Mouse (Mus musculus) ZHBTc4 (cell line): Measurements from ENCODE around the gene Ddx6.
"Not testable (repeated sequence)": the region's sequence is repeated elsewhere in the genome, so short reads cannot be mapped to it uniquely, and the experiment has no call there.

ENCODE experiments used
- DNase-seq: peaks from one replicate; pipeline ENCODE4 v3.0.0-alpha.2; 2011; ENCODE audit warnings: low read depth, low spot score

Ddx6 gene

DNA sequence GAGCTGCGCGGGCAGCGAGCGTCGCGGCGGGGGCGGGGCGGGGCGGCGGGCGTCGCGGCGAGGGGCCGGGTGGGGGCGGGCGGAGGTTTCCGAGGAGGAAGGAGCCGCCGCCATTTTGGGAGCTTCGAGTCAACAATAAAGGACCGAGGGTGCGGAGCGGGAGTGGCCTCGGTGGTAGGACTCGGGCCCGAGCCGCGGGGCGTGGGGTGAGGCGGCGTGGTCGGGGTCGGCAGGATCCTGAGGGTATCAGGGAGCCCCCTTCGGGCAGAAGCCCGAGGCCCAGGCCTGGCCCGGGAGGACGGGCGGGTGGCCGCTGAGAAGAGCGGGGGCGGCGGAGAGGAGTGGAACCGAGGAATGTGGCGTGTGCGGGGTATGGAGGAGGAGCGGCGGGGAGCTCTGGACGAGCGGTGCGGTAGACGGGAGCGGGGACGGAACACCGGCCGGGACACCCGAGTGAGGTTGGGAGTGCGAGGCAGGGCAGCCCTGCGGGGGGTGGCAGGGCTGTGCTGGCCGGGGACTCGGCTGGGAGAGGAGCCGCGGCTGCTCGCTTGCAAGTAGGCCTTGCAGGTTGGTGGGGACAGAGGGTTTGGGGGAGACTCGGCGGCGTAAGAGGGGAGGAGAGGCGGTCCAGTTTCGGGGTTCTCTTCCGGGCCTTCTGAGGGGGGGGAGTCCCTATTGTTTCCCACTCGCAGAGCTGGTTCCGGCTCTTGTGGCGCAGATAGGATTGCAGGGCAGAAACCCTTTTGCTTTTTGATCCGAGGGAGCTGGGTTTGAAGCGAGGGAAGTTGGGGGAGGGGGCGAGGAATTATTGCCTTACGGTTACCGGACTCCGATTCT, at the start of gene Ddx6:
Ddx6 (plus strand) TSS at position 114 of the 837 bp plus-strand sequence.
- DNase-seq = peak; percentile 78

DNA sequence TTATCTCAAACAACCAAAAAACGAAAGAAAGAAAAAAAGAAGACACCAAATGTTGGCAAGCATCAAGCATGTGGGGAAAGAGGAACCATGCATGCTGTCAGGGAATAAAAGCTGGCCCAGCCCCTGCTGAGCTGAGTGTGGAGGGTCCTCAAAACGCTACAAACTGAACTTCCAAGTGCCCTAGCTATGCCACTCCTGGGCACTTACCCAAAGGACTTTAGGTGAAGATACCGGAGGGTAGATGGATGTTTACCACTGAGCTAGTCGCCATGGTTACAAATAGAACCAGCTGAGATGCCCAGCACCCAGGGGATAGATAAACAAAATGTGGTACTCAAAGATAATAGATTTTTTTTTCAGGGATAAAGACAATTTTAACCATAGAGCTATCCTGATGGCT, 43.1 kb upstream of the Ddx6 start, which contains the start of gene Cxcr5:
Cxcr5 (minus strand) TSS at position 281 of the 400 bp plus-strand sequence.
- DNase-seq = no peak

DNA sequence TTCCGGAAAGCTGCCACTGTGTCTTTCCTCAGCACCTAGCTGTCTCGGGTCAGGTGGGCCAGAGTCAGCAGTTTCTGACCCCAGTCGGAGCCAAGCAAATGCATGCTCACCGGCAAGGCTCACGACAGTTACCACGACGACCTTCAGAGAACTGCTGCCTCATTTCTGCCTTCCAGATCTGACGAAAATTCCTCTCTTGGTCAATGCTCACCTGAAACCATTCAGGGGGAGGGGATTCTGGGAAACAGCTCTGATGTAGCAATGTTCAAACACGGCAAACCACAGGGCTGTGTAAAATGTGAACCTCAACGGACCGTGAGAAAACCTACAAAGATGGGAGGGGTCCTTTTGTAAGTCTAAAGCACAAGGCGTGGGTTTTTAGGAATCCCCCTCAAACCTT, 41.8 kb upstream of the Ddx6 start:
- peak; percentile 56 for DNase-seq

DNA sequence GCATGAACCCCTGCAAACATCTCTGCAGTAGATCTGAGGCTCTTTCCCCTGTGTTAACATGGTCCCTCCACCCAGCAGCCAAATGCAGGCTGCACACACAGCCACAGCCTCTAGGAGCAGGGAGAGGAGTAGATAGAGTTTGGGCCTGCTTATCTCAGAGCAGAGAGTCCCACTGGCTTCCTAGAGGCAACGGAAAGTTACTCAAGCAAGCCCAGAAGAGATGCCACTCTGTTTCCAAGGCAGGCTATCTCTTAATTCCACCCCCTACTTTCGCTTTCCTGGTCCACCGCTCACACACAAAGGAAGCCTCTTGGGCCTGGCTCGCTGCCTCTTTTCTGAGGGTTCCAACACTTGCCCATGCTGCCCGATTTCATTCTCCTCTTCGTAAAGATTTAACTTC, 39.3 kb upstream of the Ddx6 start:
- no peak for DNase-seq

DNA sequence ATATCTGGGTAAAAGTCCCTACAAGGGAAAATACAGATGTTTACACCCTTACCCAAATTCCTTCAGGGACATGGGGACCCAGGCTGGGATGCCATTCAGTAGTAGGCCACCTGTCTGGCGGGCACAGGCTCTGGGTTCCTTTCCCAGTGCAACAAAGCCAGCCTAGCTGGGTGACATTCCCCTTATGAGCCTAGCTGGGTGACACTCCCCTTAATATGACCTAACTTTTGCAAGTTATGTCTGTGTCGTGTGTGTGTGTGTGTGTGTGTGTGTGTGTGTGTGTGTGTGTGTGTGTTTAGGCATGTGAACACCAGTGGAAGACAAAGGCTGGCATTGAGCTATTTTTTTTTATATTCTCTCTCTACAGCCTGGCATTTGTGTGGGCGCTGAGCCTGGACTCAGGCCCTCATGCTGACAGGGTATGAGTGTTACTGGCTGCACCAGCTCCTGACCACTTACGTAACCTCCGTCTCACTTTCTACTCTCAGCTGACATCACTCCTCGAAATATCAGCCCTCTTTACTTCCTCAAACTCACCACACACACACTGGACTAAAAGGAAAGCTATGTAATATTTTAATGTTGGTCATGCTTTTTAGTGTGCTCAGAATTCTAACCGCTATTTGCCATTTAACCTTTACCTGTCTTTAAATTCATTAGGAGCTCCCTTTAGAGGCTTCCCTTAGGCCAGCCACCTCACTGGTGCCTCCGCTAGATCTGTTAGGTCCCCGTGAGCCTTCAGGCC, 37.2 kb upstream of the Ddx6 start:
- DNase-seq = no peak

DNA sequence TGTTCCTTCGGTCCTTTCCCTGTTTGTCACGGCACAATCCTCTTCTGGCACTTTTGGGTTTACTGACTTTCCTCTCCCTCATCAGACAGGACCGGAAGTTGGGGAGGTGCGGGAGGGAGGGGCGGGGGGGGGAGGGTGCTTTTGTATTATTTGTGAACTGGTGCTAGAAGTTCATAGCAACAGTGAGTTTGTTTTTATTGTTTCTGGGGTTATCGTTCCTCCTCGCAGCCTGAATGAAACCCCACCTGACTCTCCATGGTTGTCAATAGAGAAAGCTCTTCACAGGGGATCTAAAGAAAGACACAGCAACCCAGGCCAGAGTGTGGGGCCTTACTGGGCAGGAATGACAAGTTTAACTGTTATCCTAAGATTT, 36.6 kb upstream of the Ddx6 start:
- no peak for DNase-seq

DNA sequence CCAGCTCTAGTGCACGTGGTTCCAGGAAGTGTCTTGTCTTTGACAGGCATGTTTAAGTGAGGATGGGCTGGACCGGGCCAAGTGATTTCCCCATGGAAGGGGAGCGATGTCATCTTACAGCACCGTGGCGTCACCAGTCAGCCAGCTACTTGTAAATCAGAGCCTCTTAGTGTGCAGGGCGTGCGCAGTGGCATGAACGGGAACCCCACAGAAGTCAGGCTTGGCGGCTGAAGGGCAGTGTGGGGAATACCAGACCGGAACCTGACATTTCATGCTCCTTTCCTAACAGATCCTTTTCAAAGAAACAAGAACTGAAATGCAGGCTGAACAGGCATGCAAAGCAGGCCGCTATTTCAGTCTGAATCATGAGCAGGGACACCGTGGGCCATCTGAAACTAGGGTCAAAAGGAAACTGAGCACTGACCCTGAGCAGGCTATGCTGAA, 33.7 kb upstream of the Ddx6 start:
- DNase-seq = no peak

DNA sequence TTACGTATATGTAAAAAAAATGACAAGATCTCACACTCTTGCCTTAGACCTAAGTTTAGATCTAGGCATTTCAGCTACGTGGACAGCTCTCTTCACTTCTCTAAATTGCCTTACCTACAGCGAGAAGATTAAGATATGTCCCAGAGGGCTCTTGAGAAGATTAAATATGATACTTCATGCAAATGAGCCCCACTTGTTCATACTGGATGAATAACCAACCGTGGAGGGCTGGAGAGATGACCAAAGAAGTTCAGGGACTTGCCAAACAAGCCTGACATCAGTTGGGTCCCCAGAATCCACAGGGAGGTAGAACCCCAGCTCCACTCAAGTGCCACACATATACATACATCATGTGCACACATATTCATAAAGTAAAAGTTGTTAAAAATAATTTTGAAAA, 31.4 kb upstream of the Ddx6 start:
- DNase-seq = no peak

DNA sequence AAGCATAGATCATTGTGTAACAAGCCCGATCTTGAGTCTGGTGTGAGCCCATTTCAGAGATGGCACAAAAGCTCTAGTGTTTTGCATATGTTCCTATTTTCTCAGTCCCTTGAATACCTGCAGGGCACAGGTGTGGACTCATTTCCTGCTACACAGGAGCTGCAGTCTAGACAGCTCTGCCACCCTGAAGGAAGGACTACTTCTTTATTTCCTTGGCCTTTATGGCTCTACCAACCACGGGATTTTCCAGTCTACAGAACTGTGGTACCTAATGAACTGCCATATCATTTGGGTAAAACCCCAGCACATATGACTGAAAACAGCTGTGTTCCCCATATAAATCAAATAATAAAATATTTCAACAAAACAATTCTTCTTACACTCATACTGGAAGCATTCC, 29.6 kb upstream of the Ddx6 start:
- DNase-seq = no peak

DNA sequence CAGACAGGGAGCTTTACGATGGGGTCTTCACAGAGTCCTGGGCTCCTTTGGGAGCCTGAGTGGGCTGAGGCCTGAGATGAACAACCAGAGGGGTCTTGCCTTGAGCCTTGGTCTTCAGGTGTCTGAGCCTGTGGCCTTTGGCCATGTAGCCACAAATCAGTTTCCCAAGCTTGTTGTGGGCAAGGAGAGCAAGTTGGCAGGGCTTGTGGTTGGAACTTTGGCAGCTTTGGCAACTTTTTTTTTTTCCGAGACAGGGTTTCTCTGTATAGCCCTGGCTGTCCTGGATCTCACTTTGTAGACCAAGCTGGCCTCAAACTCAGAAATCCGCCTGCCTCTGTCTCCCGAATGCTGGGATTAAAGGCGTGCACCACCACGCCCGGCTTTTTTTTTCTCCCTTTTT, 28.6 kb upstream of the Ddx6 start:
- not testable (repeated sequence) for DNase-seq

DNA sequence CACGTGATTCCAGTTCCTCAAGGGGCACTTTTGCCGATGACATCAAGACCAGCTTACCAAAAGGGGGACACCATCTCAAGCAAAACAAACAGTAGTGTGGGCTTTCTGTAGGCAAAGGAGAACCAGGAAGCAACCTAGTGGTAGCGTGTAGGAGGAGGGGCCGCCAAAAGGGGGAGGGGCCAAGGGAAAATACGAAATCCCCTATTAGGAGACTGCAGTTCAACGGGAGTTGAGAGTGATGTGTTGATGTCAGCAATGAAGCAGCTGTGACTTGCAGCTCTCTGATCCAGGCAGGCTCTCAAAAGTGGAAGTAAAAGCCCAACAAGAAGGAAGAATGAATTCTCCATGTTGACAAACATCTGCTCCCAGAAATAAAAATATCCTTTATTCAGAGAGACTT, 25.3 kb upstream of the Ddx6 start:
- peak; percentile 56 for DNase-seq

DNA sequence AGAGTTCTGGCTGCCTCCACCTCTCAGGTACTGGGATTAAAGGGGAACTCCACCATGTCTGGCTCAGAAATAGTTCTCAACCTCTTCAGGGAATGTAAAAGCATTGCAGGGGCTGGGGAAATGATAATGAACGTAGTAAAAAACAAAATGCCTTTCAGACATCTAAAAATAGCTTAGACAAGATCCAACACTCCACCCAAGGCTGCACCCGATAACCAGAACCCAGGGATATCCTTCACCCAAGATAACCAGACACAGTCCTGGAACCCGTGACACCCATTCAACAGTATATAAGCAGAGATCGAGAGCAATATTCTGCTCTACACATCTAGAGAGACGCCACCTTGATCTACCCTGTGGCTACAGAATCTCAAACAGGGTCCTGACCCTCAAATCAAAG, 24.6 kb upstream of the Ddx6 start:
- DNase-seq = no peak

DNA sequence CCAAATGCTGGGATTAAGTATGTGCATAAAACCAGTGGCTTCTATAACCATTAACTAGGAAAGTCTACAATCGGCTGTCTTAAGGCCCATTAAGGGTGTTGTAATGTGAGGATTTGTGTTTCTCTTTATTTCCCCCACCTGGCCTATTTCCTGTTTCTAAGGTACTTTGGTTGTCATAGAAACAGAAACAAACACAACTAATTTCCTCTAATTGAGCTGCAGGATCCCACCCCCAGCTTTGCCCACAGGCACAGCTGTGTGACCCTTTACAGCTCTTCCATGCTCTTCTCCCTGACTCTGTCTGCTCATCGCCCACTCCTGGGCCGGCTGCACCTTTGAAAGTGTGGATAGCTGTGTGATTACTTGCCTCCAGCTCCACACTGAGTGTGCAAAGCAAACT, 23.3 kb upstream of the Ddx6 start:
- DNase-seq = no peak

DNA sequence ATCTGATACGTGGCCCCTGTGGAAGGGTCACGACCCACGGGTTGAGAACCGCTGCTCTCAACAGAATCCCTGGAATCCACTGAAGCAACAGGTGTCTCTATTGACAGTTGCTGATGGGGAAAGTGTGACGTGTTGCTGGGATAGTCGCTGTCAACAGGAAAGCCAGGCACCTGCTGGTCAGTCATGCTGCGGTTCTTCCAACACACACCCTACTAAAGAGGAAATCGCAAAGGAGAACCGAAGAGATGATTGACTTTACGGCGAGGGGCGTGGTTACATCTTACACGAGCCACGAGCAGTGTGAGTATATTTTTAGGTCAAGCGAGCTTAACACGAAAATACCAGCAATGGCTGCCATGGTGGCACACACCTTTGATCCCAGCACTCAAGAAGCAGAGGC, 22.3 kb upstream of the Ddx6 start:
- DNase-seq = no peak

DNA sequence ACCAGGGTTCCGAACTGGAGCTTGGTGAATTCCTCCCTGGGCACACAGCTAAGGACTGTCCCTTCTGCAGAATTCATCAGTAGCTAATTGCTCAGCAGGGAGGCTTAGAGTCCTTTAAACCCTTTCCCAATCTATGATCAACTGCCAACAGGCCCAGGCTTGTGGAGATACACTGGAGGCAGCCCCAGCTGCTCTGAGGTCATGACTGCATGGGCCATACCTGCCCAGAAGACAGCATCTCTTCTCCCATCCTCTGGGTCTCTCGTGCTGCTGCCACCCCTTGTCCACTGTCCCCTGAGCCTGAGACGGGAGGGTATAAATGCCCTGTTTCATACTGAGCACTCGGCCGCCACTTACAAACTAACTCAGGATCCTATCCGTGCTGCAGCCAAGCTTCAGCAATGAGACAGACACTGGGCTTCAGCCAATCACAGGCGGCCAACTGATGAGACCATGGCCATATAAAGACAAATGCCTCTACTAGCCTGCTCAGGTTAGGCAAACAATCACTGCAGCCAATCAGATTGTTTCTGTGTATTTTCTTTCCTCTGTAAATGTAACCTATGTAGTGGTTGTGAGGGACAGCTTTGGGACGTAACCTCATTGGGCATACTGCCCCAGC, 17.9 kb upstream of the Ddx6 start:
- DNase-seq = peak; percentile 52

DNA sequence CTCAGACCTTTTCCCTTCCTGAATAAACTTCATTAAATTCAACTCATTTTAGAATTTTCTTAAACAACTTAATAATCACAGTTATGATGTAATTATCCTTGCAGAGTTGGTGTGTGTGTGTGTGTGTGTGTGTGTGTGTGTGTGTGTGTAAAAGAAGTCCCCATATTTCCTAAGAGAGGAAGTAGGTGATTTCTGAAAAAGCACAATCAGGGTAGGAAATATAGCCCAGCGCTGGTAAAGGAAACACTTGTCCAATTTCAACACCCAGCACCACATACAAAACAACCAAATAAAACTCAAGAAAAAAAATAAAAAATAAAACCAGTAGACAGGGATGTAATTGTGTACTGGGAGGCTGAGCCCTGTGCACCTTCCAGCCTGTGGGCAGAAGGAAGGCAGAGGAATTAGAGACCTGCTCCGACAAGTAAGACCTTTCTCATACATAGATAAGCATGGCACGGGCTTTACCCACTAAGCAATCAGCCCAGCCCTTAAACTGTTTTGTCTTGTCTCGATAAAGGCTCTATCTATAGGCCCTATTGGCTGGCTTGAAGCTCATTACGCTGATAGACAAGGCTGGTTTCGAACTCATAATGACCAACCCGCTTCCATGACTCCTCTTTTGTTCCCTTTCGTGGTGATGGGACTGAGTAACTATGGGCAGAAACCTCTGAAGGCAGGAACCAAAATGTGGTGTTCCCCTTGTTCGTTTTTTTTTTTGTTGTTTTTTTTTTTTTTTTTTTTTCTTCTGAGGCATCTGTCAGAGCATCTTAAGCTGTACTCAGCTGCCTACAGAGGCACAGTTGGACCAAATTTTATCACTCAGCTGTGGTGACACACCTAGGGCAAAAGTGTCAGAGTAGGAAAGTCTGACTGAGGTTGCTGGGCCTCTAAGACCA, 17.2 kb upstream of the Ddx6 start:
- no peak for DNase-seq

DNA sequence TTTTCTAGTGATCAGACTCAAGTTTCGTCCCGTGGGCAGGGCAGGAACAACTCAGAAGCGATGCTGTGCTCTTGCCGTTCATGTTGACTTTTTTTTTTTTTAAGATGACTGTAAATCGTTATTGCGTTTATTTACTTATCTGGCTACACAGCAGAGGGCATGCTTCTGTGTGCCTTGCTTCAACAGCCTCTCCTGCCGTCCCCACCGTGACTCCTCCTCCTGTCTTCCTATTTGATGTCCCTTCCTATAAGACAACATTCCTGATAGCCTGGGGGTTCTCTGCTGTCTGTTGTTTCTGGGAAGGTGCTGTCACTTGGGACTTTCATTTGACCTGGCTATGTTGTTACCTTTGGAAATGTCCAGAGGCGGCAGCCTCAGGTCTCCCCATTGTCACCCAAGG, 16.1 kb upstream of the Ddx6 start:
- DNase-seq = peak; percentile 53

DNA sequence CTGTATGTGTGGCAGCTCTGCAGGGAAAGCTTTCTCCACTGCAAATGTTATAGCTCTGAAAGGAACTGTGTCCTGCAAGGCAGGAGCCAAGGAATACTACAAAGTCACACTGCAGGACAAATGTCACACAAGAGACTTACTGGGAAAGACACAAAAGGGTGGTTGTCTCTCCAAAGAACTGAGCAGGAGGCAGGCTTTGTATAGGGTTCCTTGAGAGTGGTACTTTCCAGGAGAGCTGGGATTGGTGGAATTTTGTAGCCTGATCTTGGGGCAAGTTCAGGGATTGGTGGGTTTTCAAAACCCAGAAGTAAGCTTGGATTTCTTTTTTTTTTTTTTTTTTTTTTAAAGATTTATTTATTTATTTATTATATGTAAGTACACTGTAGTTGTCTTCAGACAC, 15.6 kb upstream of the Ddx6 start:
- DNase-seq = peak; percentile 55

DNA sequence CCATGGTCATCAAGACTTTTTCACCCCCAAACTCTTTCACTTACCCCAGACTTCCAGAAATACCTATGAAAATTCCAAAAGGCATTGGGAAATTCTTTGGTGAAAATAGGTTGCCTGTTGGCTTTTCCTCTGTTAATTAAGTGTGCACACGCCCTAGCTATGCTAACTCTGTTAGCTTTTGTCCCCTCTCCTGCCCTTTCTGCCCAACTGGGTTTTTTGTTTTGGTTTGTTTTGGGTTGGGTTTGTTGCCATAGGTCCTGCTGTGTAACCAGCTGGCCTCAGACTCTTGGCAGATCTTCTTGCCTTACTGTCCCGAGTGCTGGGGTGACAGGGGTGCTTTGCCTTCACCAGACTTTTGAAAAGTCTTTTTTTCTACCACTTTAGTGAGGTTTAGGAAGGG, 13.7 kb upstream of the Ddx6 start:
- peak; percentile 34 for DNase-seq

DNA sequence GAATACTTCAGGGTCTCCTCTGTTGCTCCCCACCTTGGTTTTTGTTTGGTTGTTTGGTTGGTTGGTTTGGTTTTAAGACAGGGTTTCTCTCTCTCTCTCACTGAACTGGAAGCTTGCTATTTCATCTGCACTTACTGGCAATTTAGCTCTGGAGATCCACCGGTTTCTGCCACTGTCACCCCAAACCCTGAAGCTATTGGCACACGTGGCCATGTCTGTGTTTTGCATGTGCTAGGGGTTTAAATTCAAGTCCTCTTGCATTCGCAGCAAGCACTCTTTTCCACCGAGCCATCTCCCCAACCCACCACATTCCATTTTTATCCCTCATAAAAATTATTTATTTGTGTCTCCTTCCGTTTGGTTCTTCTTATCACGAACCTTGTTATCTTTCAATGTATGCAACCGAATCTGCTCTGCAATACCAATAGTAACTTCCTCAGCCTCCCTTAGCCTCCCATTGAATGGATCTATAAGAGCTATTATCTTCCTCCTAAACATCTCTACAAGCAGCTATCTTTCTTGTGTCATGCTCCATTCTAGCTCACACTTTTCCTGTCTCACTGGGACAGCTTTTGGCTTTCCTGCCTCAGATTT, 13.0 kb upstream of the Ddx6 start:
- DNase-seq = no peak

DNA sequence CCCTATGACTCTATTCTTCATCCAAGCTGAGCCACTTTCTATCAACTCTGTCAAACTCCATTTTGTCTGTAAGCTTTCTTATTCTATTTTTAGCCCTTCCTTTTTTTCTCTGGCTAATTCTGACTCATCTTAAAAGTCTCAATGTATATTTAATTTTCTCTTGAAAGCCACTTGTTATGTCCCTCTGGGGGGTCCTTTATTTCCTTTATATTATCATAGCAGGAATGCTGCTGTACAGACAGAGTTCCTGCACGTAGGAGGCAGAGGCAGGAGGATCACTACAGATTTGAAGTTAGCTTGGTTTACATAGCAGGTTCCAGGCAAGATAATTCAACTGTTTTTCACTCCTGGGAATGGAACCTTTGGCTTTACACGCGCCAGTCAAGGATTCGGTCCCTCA, 11.5 kb upstream of the Ddx6 start:
- peak; percentile 63 for DNase-seq
